Mouse (Mus musculus) bone marrow, adult 2 months (tissue): ENCODE data around the gene Atp13a3.

Experiments
- CTCF ChIP-seq: fragments of 200-500 bp; IDR thresholded peaks from 2 replicates; pipeline ENCODE4 v1.5.1; 2011; ENCODE audit warnings: low read length, control low read depth; ENCODE audit not compliant: control insufficient read depth, insufficient read depth
- POLR2A ChIP-seq: fragments of 200-500 bp; IDR thresholded peaks from 2 replicates; pipeline ENCODE4 v1.6.1; 2011; ENCODE audit warnings: low read depth, mild to moderate bottlenecking, control low read depth, low read length, borderline replicate concordance; ENCODE audit not compliant: control insufficient read depth

DNA sequence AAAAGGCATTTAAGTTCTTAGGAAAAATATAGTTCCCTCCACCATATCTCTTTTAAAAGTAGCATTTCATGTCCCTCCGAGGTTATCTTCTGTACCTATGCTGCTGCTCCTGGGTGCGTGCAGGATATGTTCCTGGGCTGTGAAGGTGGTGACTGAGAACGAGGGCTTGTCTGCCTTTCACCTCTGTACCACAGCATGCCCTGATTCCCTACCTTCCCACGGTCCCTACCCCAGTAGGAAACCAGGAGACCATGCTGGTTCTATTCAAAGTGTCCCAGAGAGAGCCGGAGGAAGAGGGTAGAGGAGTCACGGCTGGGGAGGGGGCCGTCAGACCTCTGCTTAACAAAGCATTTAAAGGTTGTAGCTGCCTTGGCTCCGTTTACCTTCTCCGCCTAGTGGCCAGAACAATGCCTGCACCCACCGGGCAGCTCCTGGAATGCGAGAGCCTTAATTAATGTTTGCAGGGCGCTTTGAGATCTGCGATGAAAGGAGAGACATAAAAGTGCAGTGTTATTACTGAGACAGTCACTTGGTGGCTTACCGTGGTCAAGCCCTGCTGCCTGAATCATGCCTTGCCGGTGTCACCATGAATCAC, 121.9 kb downstream of the Atp13a3 start:
- TF ChIP-seq CTCF, result peak; percentile 60
- TF ChIP-seq POLR2A, result no peak
